Mouse (Mus musculus): ENCODE measurements around the gene Emb.

Emb gene

GRCm38 (mm10) chr13:117219871-117220500 lies 11.7 kb downstream of the Emb start:
- CTCF ChIA-PET, result interaction anchor here (1.0 kb wide), 1 partner anchor 17 kb away, joined by 6 read pairs; no protein-coding TSS in a partner anchor

GRCm38 (mm10) chr13:117220501-117221321 lies 12.4 kb downstream of the Emb start, which contains the start of gene Gm17509:
Gene Gm17509 (minus strand): TSS chr13:117221075.
- CTCF ChIA-PET, result interaction anchor here (1.0 kb wide), 1 partner anchor 17 kb away, joined by 6 read pairs; no protein-coding TSS in a partner anchor

GRCm38 (mm10) chr13:117223125-117223524 lies 14.8 kb downstream of the Emb start:
- CTCF ChIA-PET, result interaction anchor here (0.5 kb wide), 1 partner anchor 16 kb away, joined by 4 read pairs; no protein-coding TSS in a partner anchor

GRCm38 (mm10) chr13:117224901-117225300 lies 16.6 kb downstream of the Emb start:
- CTCF ChIA-PET, result no interaction called here

- CTCF ChIA-PET, result no interaction called here
Measured at GRCm38 (mm10) chr13:117225561-117225960, 17.2 kb downstream of the Emb start.

GRCm38 (mm10) chr13:117230371-117231110 lies 22.2 kb downstream of the Emb start:
- CTCF ChIA-PET, result interaction anchor here (0.6 kb wide), 2 partner anchors 27 to 436 kb away, joined by 3 to 6 read pairs; no protein-coding TSS in a partner anchor

- CTCF ChIA-PET, result no interaction called here
Measured at GRCm38 (mm10) chr13:117233808-117234207, 25.5 kb downstream of the Emb start.

- CTCF ChIA-PET, result no interaction called here
Measured at GRCm38 (mm10) chr13:117234486-117234885, 26.1 kb downstream of the Emb start.

- CTCF ChIA-PET, result no interaction called here
Measured at GRCm38 (mm10) chr13:117235530-117236212, 27.3 kb downstream of the Emb start.

- CTCF ChIA-PET, result interaction anchor here (0.9 kb wide), 1 partner anchor 36 kb away, joined by 3 read pairs; no protein-coding TSS in a partner anchor
Measured at GRCm38 (mm10) chr13:117237111-117237510, 28.8 kb downstream of the Emb start.

GRCm38 (mm10) chr13:117242063-117242462 lies 33.7 kb downstream of the Emb start:
- CTCF ChIA-PET, result interaction anchor here (0.5 to 0.6 kb wide), 2 partner anchors 39 to 46 kb away, joined by 3 to 5 read pairs; no protein-coding TSS in a partner anchor

GRCm38 (mm10) chr13:117242621-117243020 lies 34.3 kb downstream of the Emb start:
- CTCF ChIA-PET, result interaction anchor here (0.5 kb wide), 1 partner anchor 39 kb away, joined by 3 read pairs; no protein-coding TSS in a partner anchor

- CTCF ChIA-PET, result interaction anchor here (0.8 kb wide), 1 partner anchor 26 kb away, joined by 3 read pairs; no protein-coding TSS in a partner anchor
Measured at GRCm38 (mm10) chr13:117260704-117261103, 52.4 kb downstream of the Emb start.

GRCm38 (mm10) chr13:117266156-117266555 lies 57.8 kb downstream of the Emb start:
- CTCF ChIA-PET, result no interaction called here

GRCm38 (mm10) chr13:117267963-117268362 lies 59.6 kb downstream of the Emb start:
- CTCF ChIA-PET, result interaction anchor here (0.5 to 0.6 kb wide), 2 partner anchors 14 to 19 kb away, joined by 3 to 5 read pairs; no protein-coding TSS in a partner anchor

GRCm38 (mm10) chr13:117284036-117284435 lies 75.7 kb downstream of the Emb start:
- CTCF ChIA-PET, result interaction anchor here (0.6 to 1.4 kb wide), 2 partner anchors 36 to 69 kb away, joined by 5 to 11 read pairs; no protein-coding TSS in a partner anchor

- CTCF ChIA-PET, result interaction anchor here (0.5 to 1.3 kb wide), 6 partner anchors 19 to 213 kb away, joined by 3 to 7 read pairs (median 4); no protein-coding TSS in a partner anchor
Measured at GRCm38 (mm10) chr13:117286939-117287338, 78.6 kb downstream of the Emb start.

GRCm38 (mm10) chr13:117287400-117287799 lies 79.1 kb downstream of the Emb start:
- CTCF ChIA-PET, result interaction anchor here (0.5 to 1.3 kb wide), 6 partner anchors 19 to 213 kb away, joined by 3 to 7 read pairs (median 4); no protein-coding TSS in a partner anchor

GRCm38 (mm10) chr13:117289494-117290270 lies 81.3 kb downstream of the Emb start:
- CTCF ChIA-PET, result interaction anchor here (0.6 to 2.1 kb wide), 4 partner anchors 50 to 92 kb away, joined by 3 to 7 read pairs (median 4); no protein-coding TSS in a partner anchor
